Mouse (Mus musculus) liver, postnatal 0 days (tissue): ENCODE measurements around the gene Dcaf15.

Source experiments
- CTCF ChIP-seq: sonication (generic); IDR thresholded peaks from 2 replicates; pipeline ENCODE4 v1.5.1; 2016; ENCODE audit warnings: antibody characterized with exemption, low read depth
- EP300 ChIP-seq: IDR thresholded peaks from 2 replicates; pipeline ENCODE4 v1.6.1; 2016; ENCODE audit warnings: antibody characterized with exemption, low read depth, mild to moderate bottlenecking

GRCm38 (mm10) chr8:84066291-84066930, 38.2 kb downstream of the Dcaf15 start, which contains the start of gene Rfx1:
- TF ChIP-seq EP300 = peak; percentile 71; the same call in 1 of the 2 replicates
- no peak for TF ChIP-seq CTCF
